In the genomic region with DNA sequence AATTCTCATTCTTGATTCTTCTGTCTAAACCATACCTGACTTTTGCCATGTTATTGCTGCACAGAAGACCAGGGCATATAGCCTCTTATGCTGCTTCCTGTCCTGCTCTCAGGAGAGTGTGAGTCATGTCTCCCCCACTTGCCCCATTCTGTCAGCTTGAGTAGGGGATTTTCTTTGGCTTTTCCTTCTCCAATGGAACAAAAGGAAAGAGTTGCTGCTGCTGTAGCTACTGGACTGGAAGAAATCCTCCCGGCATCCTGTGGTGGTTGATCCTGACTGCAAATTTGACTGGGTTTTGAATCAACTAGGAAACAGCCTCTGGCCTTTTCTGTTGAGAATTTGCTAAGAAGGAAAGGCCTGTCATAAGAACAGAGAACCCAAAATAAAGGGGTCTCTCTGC, we compare ENCODE assay signal across 34 mouse cellular contexts.
DNase-seq lines count a peak whose midpoint lies in the region; ATAC-seq and TF ChIP-seq lines count a peak whose summit lies in the region.
"Had no signal": no experiment of that assay in that cellular context is flagged by ENCODE, and none has a peak within 500 bp of the region (broad histone marks: within the 10 kb centered on the region; RNA-seq: fewer than 3 reads in every experiment).

No protein-coding gene starts in this region.

- TF ChIP-seq POLR2A in brain, embryonic 14.5 days (IDR thresholded peaks at IDR 0.05; ENCODE audit: borderline replicate concordance, extremely low read depth, insufficient read depth, insufficient read length, poor library complexity, severe bottlenecking) = no peak

- peak; percentile 28 for DNase-seq in cerebellum, adult 11-12 months
- peak; percentile 3 for DNase-seq in embryonic facial prominence, embryonic 14.5 days (ENCODE audit: low spot score)
- DNase-seq in embryonic facial prominence, embryonic 10.5 days (ENCODE audit: low spot score) = no peak
- peak; percentile 38 for DNase-seq in brain, embryonic 14.5 days (ENCODE audit: low read depth)
- DNase-seq in retina, embryonic 14.5 days (ENCODE audit: low spot score) = peak; percentile 49
- DNase-seq in ovary, postnatal 36 days (ENCODE audit: low spot score) = no peak
- no peak for DNase-seq in stomach, postnatal 0 days (ENCODE audit: low spot score)
- DNase-seq: adrenal gland, adult 2 months; adrenal gland, postnatal 36 days; forebrain, postnatal 0 days; gastrocnemius, postnatal 10 days; kidney, adult 18-20 months; kidney, postnatal 25 days; liver, embryonic 13.5 days; lung, adult 18-20 months; lung, postnatal 4 days; right cerebral cortex, adult 18-20 months; spleen, adult 18-20 months; thymus, postnatal 4 days had no signal

- WGBS in embryonic facial prominence, embryonic 14.5 days = 35% methylated on average over 1 of the region's 1 CpGs
- 34% methylated on average over 1 of the region's 1 CpGs for WGBS in embryonic facial prominence, embryonic 10.5 days
- WGBS in stomach, postnatal 0 days = 66% methylated on average over 1 of the region's 1 CpGs

- H3K4me3 ChIP-seq in embryonic facial prominence, embryonic 14.5 days (ENCODE audit: low read depth, low read length) = no peak overlapping the region
- no peak overlapping the region for H3K4me3 ChIP-seq in embryonic facial prominence, embryonic 10.5 days
- no peak overlapping the region for H3K4me3 ChIP-seq in stomach, postnatal 0 days (ENCODE audit: low read depth, low read length)
- H3K4me3 ChIP-seq: embryonic facial prominence, embryonic 15.5 days; forebrain, embryonic 12.5 days; heart, embryonic 10.5 days; heart, embryonic 15.5 days; kidney, embryonic 15.5 days; left cerebral cortex, adult 2 months; limb, embryonic 15.5 days; liver, embryonic 13.5 days; megakaryocyte, embryonic 14.5 days; midbrain, embryonic 12.5 days; neural tube, embryonic 13.5 days had no signal

- H3K4me1 ChIP-seq in embryonic facial prominence, embryonic 14.5 days (ENCODE audit: control insufficient read depth, insufficient read depth, low read length) = no peaks in the 10 kb centered on the region
- H3K4me1 ChIP-seq in embryonic facial prominence, embryonic 10.5 days = 0 out of 2 replicates have a peak, but pooled peaks cover 5% of the 10 kb centered on the region
- H3K4me1 ChIP-seq in stomach, postnatal 0 days (replicated peaks; ENCODE audit: control insufficient read depth, insufficient read depth) = no peaks in the 10 kb centered on the region
- H3K4me1 ChIP-seq: embryonic facial prominence, embryonic 15.5 days; heart, embryonic 10.5 days; heart, embryonic 15.5 days; kidney, embryonic 15.5 days; limb, embryonic 15.5 days; liver, embryonic 13.5 days; megakaryocyte, embryonic 14.5 days; midbrain, embryonic 12.5 days had no signal

- no peak for TF ChIP-seq EP300 in stomach, postnatal 0 days (optimal IDR thresholded peaks at IDR 0.05)

- no peak overlapping the region for H3K27ac ChIP-seq in embryonic facial prominence, embryonic 14.5 days (replicated peaks; ENCODE audit: low read depth, low read length)
- no peak overlapping the region for H3K27ac ChIP-seq in embryonic facial prominence, embryonic 10.5 days (replicated peaks)
- no peak overlapping the region for H3K27ac ChIP-seq in stomach, postnatal 0 days (replicated peaks)
- H3K27ac ChIP-seq: embryonic facial prominence, embryonic 15.5 days; forebrain, embryonic 12.5 days; heart, embryonic 10.5 days; heart, embryonic 15.5 days; kidney, embryonic 15.5 days; left cerebral cortex, adult 2 months; limb, embryonic 15.5 days; liver, embryonic 13.5 days; midbrain, embryonic 12.5 days; neural tube, embryonic 13.5 days had no signal

- no peak overlapping the region for H3K4me2 ChIP-seq in embryonic facial prominence, embryonic 14.5 days (ENCODE audit: low read depth, low read length)
- no peak overlapping the region for H3K4me2 ChIP-seq in stomach, postnatal 0 days (replicated peaks; ENCODE audit: low read depth)
- H3K4me2 ChIP-seq: embryonic facial prominence, embryonic 15.5 days; forebrain, embryonic 12.5 days; heart, embryonic 15.5 days; kidney, embryonic 15.5 days; limb, embryonic 15.5 days; liver, embryonic 13.5 days; midbrain, embryonic 12.5 days; neural tube, embryonic 13.5 days had no signal

- H3K36me3 ChIP-seq in embryonic facial prominence, embryonic 14.5 days (ENCODE audit: control insufficient read depth, insufficient read depth, low read length) = no peaks in the 10 kb centered on the region
- H3K36me3 ChIP-seq in embryonic facial prominence, embryonic 10.5 days (replicated peaks) = no peaks in the 10 kb centered on the region
- no peaks in the 10 kb centered on the region for H3K36me3 ChIP-seq in stomach, postnatal 0 days (ENCODE audit: control insufficient read depth, insufficient read depth, low read length)
- H3K36me3 ChIP-seq: embryonic facial prominence, embryonic 15.5 days; forebrain, embryonic 12.5 days; G1E; heart, embryonic 10.5 days; heart, embryonic 15.5 days; kidney, embryonic 15.5 days; limb, embryonic 15.5 days; liver, embryonic 13.5 days; midbrain, embryonic 12.5 days; neural tube, embryonic 13.5 days had no signal

- no peak for ATAC-seq in cerebellum, adult (ENCODE audit: insufficient number of reproducible peaks, low FRiP score, low TSS enrichment)
- ATAC-seq in embryonic facial prominence, embryonic 14.5 days (ENCODE audit: low read depth) = no peak
- no peak for ATAC-seq in stomach, postnatal 0 days (ENCODE audit: low FRiP score, low TSS enrichment)
- ATAC-seq: activated CD4-positive, CD25-positive, alpha-beta regulatory T cell, adult 4 months; forebrain, postnatal 0 days; hindbrain, embryonic 16.5 days; lung, postnatal 0 days had no signal

- no peaks in the 10 kb centered on the region for H3K9me3 ChIP-seq in embryonic facial prominence, embryonic 14.5 days (ENCODE audit: control insufficient read depth, low read length)
- H3K9me3 ChIP-seq in embryonic facial prominence, embryonic 10.5 days = no peaks in the 10 kb centered on the region
- no peaks in the 10 kb centered on the region for H3K9me3 ChIP-seq in stomach, postnatal 0 days (ENCODE audit: control insufficient read depth, low read length)
- H3K9me3 ChIP-seq: embryonic facial prominence, embryonic 15.5 days; forebrain, embryonic 12.5 days; G1E; heart, embryonic 10.5 days; heart, embryonic 15.5 days; kidney, embryonic 15.5 days; limb, embryonic 15.5 days; liver, embryonic 13.5 days; megakaryocyte, embryonic 14.5 days; midbrain, embryonic 12.5 days; neural tube, embryonic 13.5 days had no signal

- H3K27me3 ChIP-seq in embryonic facial prominence, embryonic 14.5 days (replicated peaks; ENCODE audit: control insufficient read depth, insufficient read depth, low read length) = no peaks in the 10 kb centered on the region
- H3K27me3 ChIP-seq in embryonic facial prominence, embryonic 10.5 days (replicated peaks; ENCODE audit: low read depth, poor library complexity, severe bottlenecking) = peaks cover 10% of the 10 kb centered on the region; the same call in 1 of the 2 replicates
- no peaks in the 10 kb centered on the region for H3K27me3 ChIP-seq in stomach, postnatal 0 days (ENCODE audit: control insufficient read depth, insufficient read depth, low read length)
- H3K27me3 ChIP-seq: heart, embryonic 15.5 days; kidney, embryonic 15.5 days; limb, embryonic 15.5 days; liver, embryonic 13.5 days; megakaryocyte, embryonic 14.5 days; midbrain, embryonic 12.5 days; neural tube, embryonic 13.5 days had no signal

- TF ChIP-seq CTCF in brain, embryonic 14.5 days (IDR thresholded peaks at IDR 0.05; ENCODE audit: borderline replicate concordance, extremely low read depth, insufficient read depth, insufficient read length) = no peak
- no peak for TF ChIP-seq CTCF in stomach, postnatal 0 days (IDR thresholded peaks at IDR 0.05; ENCODE audit: low read depth)

- no peak overlapping the region for H3K9ac ChIP-seq in embryonic facial prominence, embryonic 14.5 days (ENCODE audit: low read depth, low read length)
- H3K9ac ChIP-seq in stomach, postnatal 0 days (ENCODE audit: low read length) = no peak overlapping the region
- H3K9ac ChIP-seq: embryonic facial prominence, embryonic 15.5 days; forebrain, embryonic 12.5 days; forebrain, postnatal 0 days; heart, embryonic 15.5 days; kidney, embryonic 15.5 days; limb, embryonic 15.5 days; liver, embryonic 13.5 days; midbrain, embryonic 12.5 days; neural tube, embryonic 13.5 days had no signal

Comparison
In these comparisons a context has a peak if more than half of its experiments do, and no peak if none do; other contexts are left out.
1. DNase-seq: peak in cerebellum, adult 11-12 months (single experiment), embryonic facial prominence, embryonic 14.5 days (single experiment), brain, embryonic 14.5 days (single experiment) and retina, embryonic 14.5 days (single experiment); none in embryonic facial prominence, embryonic 10.5 days (single experiment), ovary, postnatal 36 days (single experiment) and stomach, postnatal 0 days (single experiment).